Mouse (Mus musculus) pancreas, adult 10 weeks (tissue): ENCODE results near the gene 2200002D01Rik. TPM values are rescaled to one million over a fixed set of nuclear protein-coding genes. Genes with fewer than 3 reads are reported as not detected.

Source experiments
- polyA plus RNA-seq: library from polyadenylated mRNA; stranded (reverse); fragments of 350-450 nt; fragmentation: Illumina TruSeq; extraction: RNeasy Lipid Tissue Mini Kit (QIAGEN cat#74804); gene quantifications from one replicate; pipeline ENCODE4 v1.2.3, GENCODE M21; 2015; ENCODE audit warnings: low read depth, low replicate concordance; ENCODE audit not compliant: insufficient read depth

The 2200002D01Rik gene
- polyA plus RNA-seq, result not detected

GRCm38 (mm10) chr7:29248261-29248841 lies at the start of gene 2200002D01Rik:
Gene 2200002D01Rik (minus strand): TSS chr7:29248466.

GRCm38 (mm10) chr7:29288942-29289638 lies 40.8 kb upstream of the 2200002D01Rik start, which contains the start of gene Ppp1r14a:
Gene Ppp1r14a (plus strand): TSS chr7:29289308.

GRCm38 (mm10) chr7:29281201-29282073 lies 33.2 kb upstream of the 2200002D01Rik start, which contains the start of gene Spint2:
Gene Spint2 (minus strand): TSS chr7:29281912.

GRCm38 (mm10) chr7:29238019-29238967 lies 10.0 kb downstream of the 2200002D01Rik start, which contains the start of gene Yif1b:
Gene Yif1b (plus strand): TSS chr7:29238329.

GRCm38 (mm10) chr7:29232247-29233013 lies 15.8 kb downstream of the 2200002D01Rik start, which contains the start of gene Kcnk6:
Gene Kcnk6 (minus strand): TSS chr7:29232515.

GRCm38 (mm10) chr7:29213675-29214082 lies 34.6 kb downstream of the 2200002D01Rik start, which contains the start of gene Catsperg1:
Gene Catsperg1 (minus strand): TSS chr7:29214035.

Other genes with a start within 250 kb of the 2200002D01Rik start
- gene Ryr1, start 123.3 kb downstream of the 2200002D01Rik start, polyA plus RNA-seq, result not detected
- gene Rasgrp4, start 113.6 kb downstream of the 2200002D01Rik start, polyA plus RNA-seq, result 1.4 TPM
- gene Fam98c, start 92.2 kb downstream of the 2200002D01Rik start, polyA plus RNA-seq, result 14.6 TPM
- 2.3 TPM for gene Ggn, start 78.3 kb downstream of the 2200002D01Rik start, polyA plus RNA-seq
- 1.4 TPM for gene Spred3, start 78.1 kb downstream of the 2200002D01Rik start, polyA plus RNA-seq
- gene Psmd8, start 67.8 kb downstream of the 2200002D01Rik start, polyA plus RNA-seq, result 32.7 TPM
- gene Catsperg1, start 34.4 kb downstream of the 2200002D01Rik start, polyA plus RNA-seq, result 0.55 TPM
- gene Kcnk6, start 16.0 kb downstream of the 2200002D01Rik start, polyA plus RNA-seq, result 2.9 TPM
- 15.3 TPM for gene Yif1b, start 10.1 kb downstream of the 2200002D01Rik start, polyA plus RNA-seq
- 98.5 TPM for gene Spint2, start 33.4 kb upstream of the 2200002D01Rik start, polyA plus RNA-seq
- 6.3 TPM for gene Ppp1r14a, start 40.8 kb upstream of the 2200002D01Rik start, polyA plus RNA-seq
- gene Dpf1, start 55.5 kb upstream of the 2200002D01Rik start, polyA plus RNA-seq, result 1.6 TPM